Mouse (Mus musculus) hindbrain, postnatal 0 days (tissue): ENCODE measurements around the gene Susd2. TPM values are rescaled to one million over a fixed set of nuclear protein-coding genes. Genes with fewer than 3 reads are reported as not detected.

Experiments used
- ATAC-seq: fragments of 200-750 bp; cut with Nextera tagmentation; 2 replicates; pipeline ENCODE4 v1.8.0; 2017; ENCODE audit warnings: mild to moderate bottlenecking, moderate TSS enrichment, moderate library complexity
- DNase-seq: peaks from one replicate; pipeline ENCODE4 v3.0.0-alpha.2; 2015; ENCODE audit warnings: low spot score
- H3K27ac ChIP-seq: fragments of 300-500 bp; sonication (generic); 2 replicates; pipeline ENCODE4 v1.5.1; 2014; ENCODE audit warnings: mild to moderate bottlenecking
- H3K27me3 ChIP-seq: fragments of 300-500 bp; sonication (generic); 2 replicates; pipeline ENCODE4 v1.6.1; 2014; ENCODE audit warnings: low read length, mixed read lengths; ENCODE audit not compliant: insufficient read depth
- H3K36me3 ChIP-seq: fragments of 300-500 bp; sonication (generic); 2 replicates; pipeline ENCODE4 v1.6.1; 2014; ENCODE audit warnings: low read length, mixed read lengths; ENCODE audit not compliant: insufficient read depth
- H3K4me1 ChIP-seq: fragments of 300-500 bp; sonication (generic); 2 replicates; pipeline ENCODE4 v1.6.1; 2014; ENCODE audit warnings: antibody characterized with exemption, low read length, mixed read lengths; ENCODE audit not compliant: insufficient read depth
- H3K4me2 ChIP-seq: fragments of 300-500 bp; sonication (generic); 2 replicates; pipeline ENCODE4 v1.6.1; 2014; ENCODE audit warnings: low read depth, mild to moderate bottlenecking, low read length, moderate library complexity, mixed read lengths
- H3K4me3 ChIP-seq: fragments of 300-500 bp; sonication (generic); 2 replicates; pipeline ENCODE4 v1.5.1; 2014; ENCODE audit warnings: low read length
- H3K9ac ChIP-seq: fragments of 300-500 bp; sonication (generic); replicated peaks from 2 replicates; pipeline ENCODE4 v1.6.1; 2014; ENCODE audit warnings: mild to moderate bottlenecking, low read length, moderate library complexity, mixed read lengths
- H3K9me3 ChIP-seq: fragments of 300-500 bp; sonication (generic); 2 replicates; pipeline ENCODE4 v1.6.1; 2016; ENCODE audit warnings: low read length, mixed read lengths
- CTCF ChIP-seq: IDR thresholded peaks from 2 replicates; pipeline ENCODE4 v1.5.1; 2016; ENCODE audit warnings: antibody characterized with exemption, control low read depth, low read depth
- WGBS: fragments of 180-500 bp; shearing (Covaris S2); extraction: QIAGEN DNeasy Blood & Tissue Kit; methylation state at CpG from one replicate; pipeline ENCODE4 v1.1.7; 2014; 5-methylcytosine and 5-hydroxymethylcytosine counted together
- polyA plus RNA-seq: library from polyadenylated mRNA; unstranded; fragments of >200 nt; fragmentation: Nextera tagmentation; extraction: Ambion mirVana; gene quantifications from 2 replicates; pipeline ENCODE4 v1.2.1, GENCODE M21; 2015
- total RNA-seq: library from RNA; depleted of rRNA; stranded (reverse); fragments of >200 nt; gene quantifications from 2 replicates; pipeline ENCODE4 v1.2.3, GENCODE M21; 2014

The Susd2 gene
- total and polyA plus RNA-seq, 2 experiments from 2014 or later: 11.2 to 14.4 TPM

GRCm38 (mm10) chr10:75667115-75667910 lies 23.5 kb upstream of the Susd2 start:
- Histone ChIP-seq H3K36me3 (peaks cover 5% of the 10 kb centered on the region; the same call in 1 of the 2 replicates), H3K4me2 (peak overlapping the region; percentile 99), H3K9me3 (no peaks in the 10 kb centered on the region), H3K27me3 (no peaks in the 10 kb centered on the region), H3K4me1 (peaks cover 28% of the 10 kb centered on the region), H3K9ac (peak overlapping the region; percentile 70), H3K4me3 (peak overlapping the region; percentile 55), H3K27ac (peak overlapping the region; percentile 81)
- ATAC-seq (peak; percentile 58), DNase-seq (peak; percentile 80)
- TF ChIP-seq CTCF: no peak
- 2% methylated on average over 63 of the region's 63 CpGs for WGBS

GRCm38 (mm10) chr10:75666451-75667030 lies 22.7 kb upstream of the Susd2 start:
- H3K9ac ChIP-seq: peak overlapping the region; percentile 70
- peak; percentile 11; the same call in 1 of the 2 replicates for ATAC-seq
- WGBS: 18% methylated on average over 4 of the region's 4 CpGs
- H3K36me3 ChIP-seq: peaks cover 3% of the 10 kb centered on the region; the same call in 1 of the 2 replicates
- H3K9me3 ChIP-seq: no peaks in the 10 kb centered on the region
- H3K27me3 ChIP-seq: no peaks in the 10 kb centered on the region
- DNase-seq: peak; percentile 44
- no peak for TF ChIP-seq CTCF
- peak overlapping the region; percentile 99 for H3K4me2 ChIP-seq
- H3K27ac ChIP-seq: peak overlapping the region; percentile 81
- peak overlapping the region; percentile 55 for H3K4me3 ChIP-seq
- H3K4me1 ChIP-seq: peaks cover 32% of the 10 kb centered on the region

- TF ChIP-seq CTCF: no peak
- Histone ChIP-seq H3K9ac (no peak overlapping the region), H3K4me2 (no peak overlapping the region), H3K4me1 (peaks cover 32% of the 10 kb centered on the region), H3K4me3 (no peak overlapping the region), H3K9me3 (no peaks in the 10 kb centered on the region), H3K36me3 (0 out of 2 replicates have a peak, but pooled peaks cover 3% of the 10 kb centered on the region), H3K27ac (no peak overlapping the region), H3K27me3 (no peaks in the 10 kb centered on the region)
- ATAC-seq (no peak), DNase-seq (no peak)
- 83% methylated on average over 6 of the region's 6 CpGs for WGBS
Observed at GRCm38 (mm10) chr10:75664673-75665270, 21.0 kb upstream of the Susd2 start.

GRCm38 (mm10) chr10:75662575-75662974 lies 18.8 kb upstream of the Susd2 start:
- Histone ChIP-seq H3K27me3 (no peaks in the 10 kb centered on the region), H3K27ac (no peak overlapping the region; the same call in 1 of the 2 replicates), H3K36me3 (peaks cover 11% of the 10 kb centered on the region; the same call in 1 of the 2 replicates), H3K4me2 (no peak overlapping the region), H3K9me3 (no peaks in the 10 kb centered on the region), H3K4me1 (peaks cover 26% of the 10 kb centered on the region), H3K4me3 (no peak overlapping the region), H3K9ac (no peak overlapping the region)
- no peak for TF ChIP-seq CTCF
- DNase-seq (no peak), ATAC-seq (no peak)
- WGBS: 59% methylated on average over 4 of the region's 4 CpGs

- WGBS: 50% methylated on average over 3 of the region's 3 CpGs
- H3K4me3 ChIP-seq: no peak overlapping the region
- ATAC-seq (no peak), DNase-seq (no peak)
- no peaks in the 10 kb centered on the region for H3K9me3 ChIP-seq
- H3K4me2 ChIP-seq: no peak overlapping the region
- no peak overlapping the region for H3K9ac ChIP-seq
- H3K27me3 ChIP-seq: no peaks in the 10 kb centered on the region
- H3K4me1 ChIP-seq: peaks cover 24% of the 10 kb centered on the region
- H3K36me3 ChIP-seq: peaks cover 18% of the 10 kb centered on the region
- TF ChIP-seq CTCF: no peak
- peak overlapping the region; percentile 49; the same call in 1 of the 2 replicates for H3K27ac ChIP-seq
Observed at GRCm38 (mm10) chr10:75661876-75662275, 18.1 kb upstream of the Susd2 start.

- WGBS: 35% methylated on average over 6 of the region's 6 CpGs
- peak overlapping the region; percentile 49; the same call in 1 of the 2 replicates for H3K27ac ChIP-seq
- TF ChIP-seq CTCF: no peak
- no peak overlapping the region for H3K4me2 ChIP-seq
- H3K4me3 ChIP-seq: no peak overlapping the region
- ATAC-seq (0 out of 2 replicates have a peak, but pooled peaks have one; percentile 41), DNase-seq (peak; percentile 79)
- H3K36me3 ChIP-seq: peaks cover 23% of the 10 kb centered on the region
- peaks cover 19% of the 10 kb centered on the region for H3K4me1 ChIP-seq
- H3K9ac ChIP-seq: no peak overlapping the region
- H3K27me3 ChIP-seq: no peaks in the 10 kb centered on the region
- H3K9me3 ChIP-seq: no peaks in the 10 kb centered on the region
Observed at GRCm38 (mm10) chr10:75661381-75661780, 17.6 kb upstream of the Susd2 start.
